Mouse (Mus musculus): ENCODE measurements around the gene Ikzf3. TPM values are rescaled to one million over a fixed set of nuclear protein-coding genes. Genes with fewer than 3 reads are reported as not detected.

The Ikzf3 gene
- polyA plus RNA-seq, 1 experiment from 2014 or later = not detected

- no peaks in the 10 kb centered on the region for H3K9me3 ChIP-seq (ENCODE audit: control insufficient read depth, low read length)
- WGBS = 1% methylated on average over 49 of the region's 51 CpGs
- ATAC-seq (ENCODE audit: insufficient read depth, low FRiP score, low TSS enrichment) (peak; percentile 92), DNase-seq (ENCODE audit: low spot score) (peak; percentile 96)
- H3K4me2 ChIP-seq (ENCODE audit: low read depth) = peak within 1 kb of the TSS; percentile 53
- H3K4me1 ChIP-seq (ENCODE audit: control insufficient read depth, insufficient read depth, low read length) = no peaks in the 10 kb centered on the region
- no peaks in the 10 kb centered on the region for H3K36me3 ChIP-seq (ENCODE audit: control insufficient read depth, insufficient read depth, low read length)
- H3K27me3 ChIP-seq (ENCODE audit: control insufficient read depth, insufficient read depth, low read length) = peaks cover 38% of the 10 kb centered on the region
- H3K4me3 ChIP-seq (ENCODE audit: low read depth, low read length) = peak within 1 kb of the TSS; percentile 51
- no peak within 1 kb of the TSS for H3K27ac ChIP-seq (ENCODE audit: low read depth, low read length)
- peak within 1 kb of the TSS; percentile 44 for H3K9ac ChIP-seq (ENCODE audit: low read length)
Measured at GRCm38 (mm10) chr11:98550975-98551828, 5.4 kb upstream of the Ikzf3 start, which contains the start of gene Zpbp2. Zpbp2 (plus strand) TSS chr11:98551097.

GRCm38 (mm10) chr11:98550311-98550974, 4.6 kb upstream of the Ikzf3 start:
- ATAC-seq (ENCODE audit: insufficient read depth, low FRiP score, low TSS enrichment) (no peak), DNase-seq (ENCODE audit: low spot score) (no peak)
- Histone ChIP-seq H3K9ac (ENCODE audit: low read length) (0 out of 2 replicates have a peak overlapping the region, but pooled peaks have one; percentile 27), H3K4me1 (ENCODE audit: control insufficient read depth, insufficient read depth, low read length) (peaks cover 4% of the 10 kb centered on the region; the same call in 1 of the 2 replicates), H3K4me2 (ENCODE audit: low read depth) (peak overlapping the region; percentile 53), H3K27me3 (ENCODE audit: control insufficient read depth, insufficient read depth, low read length) (peaks cover 46% of the 10 kb centered on the region), H3K4me3 (ENCODE audit: low read depth, low read length) (peak overlapping the region; percentile 51), H3K27ac (ENCODE audit: low read depth, low read length) (no peak overlapping the region), H3K9me3 (ENCODE audit: control insufficient read depth, low read length) (no peaks in the 10 kb centered on the region), H3K36me3 (ENCODE audit: control insufficient read depth, insufficient read depth, low read length) (no peaks in the 10 kb centered on the region)
- WGBS = 20% methylated on average over 20 of the region's 20 CpGs

- 69% methylated on average over 4 of the region's 4 CpGs for WGBS
- ATAC-seq (ENCODE audit: insufficient read depth, low FRiP score, low TSS enrichment) (no peak), DNase-seq (ENCODE audit: low spot score) (no peak)
- Histone ChIP-seq H3K27ac (ENCODE audit: low read depth, low read length) (no peak overlapping the region), H3K9ac (ENCODE audit: low read length) (no peak overlapping the region), H3K36me3 (ENCODE audit: control insufficient read depth, insufficient read depth, low read length) (no peaks in the 10 kb centered on the region), H3K9me3 (ENCODE audit: control insufficient read depth, low read length) (no peaks in the 10 kb centered on the region), H3K4me3 (ENCODE audit: low read depth, low read length) (no peak overlapping the region), H3K4me1 (ENCODE audit: control insufficient read depth, insufficient read depth, low read length) (peaks cover 4% of the 10 kb centered on the region; the same call in 1 of the 2 replicates), H3K4me2 (ENCODE audit: low read depth) (no peak overlapping the region), H3K27me3 (ENCODE audit: control insufficient read depth, insufficient read depth, low read length) (peaks cover 54% of the 10 kb centered on the region)
Measured at GRCm38 (mm10) chr11:98549363-98549762, 3.5 kb upstream of the Ikzf3 start.

GRCm38 (mm10) chr11:98547308-98547693, 1.5 kb upstream of the Ikzf3 start:
- H3K4me1 ChIP-seq (ENCODE audit: control insufficient read depth, insufficient read depth, low read length) = peaks cover 4% of the 10 kb centered on the region; the same call in 1 of the 2 replicates
- peaks cover 62% of the 10 kb centered on the region for H3K27me3 ChIP-seq (ENCODE audit: control insufficient read depth, insufficient read depth, low read length)
- H3K4me2 ChIP-seq (ENCODE audit: low read depth) = no peak overlapping the region
- H3K4me3 ChIP-seq (ENCODE audit: low read depth, low read length) = no peak overlapping the region
- H3K36me3 ChIP-seq (ENCODE audit: control insufficient read depth, insufficient read depth, low read length) = no peaks in the 10 kb centered on the region
- DNase-seq (ENCODE audit: low spot score) (no peak), ATAC-seq (ENCODE audit: insufficient read depth, low FRiP score, low TSS enrichment) (no peak)
- no peaks in the 10 kb centered on the region for H3K9me3 ChIP-seq (ENCODE audit: control insufficient read depth, low read length)
- no peak overlapping the region for H3K27ac ChIP-seq (ENCODE audit: low read depth, low read length)
- WGBS = 70% methylated on average over 3 of the region's 3 CpGs
- H3K9ac ChIP-seq (ENCODE audit: low read length) = no peak overlapping the region

- H3K4me1 ChIP-seq (ENCODE audit: control insufficient read depth, insufficient read depth, low read length) = peaks cover 4% of the 10 kb centered on the region; the same call in 1 of the 2 replicates
- peaks cover 66% of the 10 kb centered on the region for H3K27me3 ChIP-seq (ENCODE audit: control insufficient read depth, insufficient read depth, low read length)
- no peaks in the 10 kb centered on the region for H3K9me3 ChIP-seq (ENCODE audit: control insufficient read depth, low read length)
- DNase-seq (ENCODE audit: low spot score) = no peak
- no peak overlapping the region for H3K27ac ChIP-seq (ENCODE audit: low read depth, low read length)
- no peaks in the 10 kb centered on the region for H3K36me3 ChIP-seq (ENCODE audit: control insufficient read depth, insufficient read depth, low read length)
- no peak overlapping the region for H3K9ac ChIP-seq (ENCODE audit: low read length)
- 49% methylated on average over 12 of the region's 12 CpGs for WGBS
- H3K4me2 ChIP-seq (ENCODE audit: low read depth) = no peak overlapping the region
- ATAC-seq (ENCODE audit: insufficient read depth, low FRiP score, low TSS enrichment) = no peak
- H3K4me3 ChIP-seq (ENCODE audit: low read depth, low read length) = no peak overlapping the region
Measured at GRCm38 (mm10) chr11:98546529-98547307, 887 bp upstream of the Ikzf3 start.

GRCm38 (mm10) chr11:98544890-98545677, 747 bp downstream of the Ikzf3 start:
- DNase-seq (ENCODE audit: low spot score) (no peak), ATAC-seq (ENCODE audit: insufficient read depth, low FRiP score, low TSS enrichment) (no peak)
- Histone ChIP-seq H3K4me2 (ENCODE audit: low read depth) (peak overlapping the region; percentile 65), H3K9me3 (ENCODE audit: control insufficient read depth, low read length) (no peaks in the 10 kb centered on the region), H3K4me3 (ENCODE audit: low read depth, low read length) (peak overlapping the region; percentile 37), H3K4me1 (ENCODE audit: control insufficient read depth, insufficient read depth, low read length) (peaks cover 4% of the 10 kb centered on the region; the same call in 1 of the 2 replicates), H3K27ac (ENCODE audit: low read depth, low read length) (no peak overlapping the region), H3K9ac (ENCODE audit: low read length) (peak overlapping the region; percentile 37; the same call in 1 of the 2 replicates), H3K36me3 (ENCODE audit: control insufficient read depth, insufficient read depth, low read length) (no peaks in the 10 kb centered on the region), H3K27me3 (ENCODE audit: control insufficient read depth, insufficient read depth, low read length) (peaks cover 62% of the 10 kb centered on the region)
- 2% methylated on average over 16 of the region's 16 CpGs for WGBS

- Histone ChIP-seq H3K4me1 (ENCODE audit: control insufficient read depth, insufficient read depth, low read length) (peaks cover 4% of the 10 kb centered on the region; the same call in 1 of the 2 replicates), H3K9me3 (ENCODE audit: control insufficient read depth, low read length) (no peaks in the 10 kb centered on the region), H3K4me2 (ENCODE audit: low read depth) (no peak overlapping the region), H3K4me3 (ENCODE audit: low read depth, low read length) (no peak overlapping the region), H3K36me3 (ENCODE audit: control insufficient read depth, insufficient read depth, low read length) (no peaks in the 10 kb centered on the region), H3K27ac (ENCODE audit: low read depth, low read length) (no peak overlapping the region), H3K9ac (ENCODE audit: low read length) (no peak overlapping the region), H3K27me3 (ENCODE audit: control insufficient read depth, insufficient read depth, low read length) (peaks cover 51% of the 10 kb centered on the region)
- 80% methylated on average over 1 of the region's 1 CpGs for WGBS
- no peak for ATAC-seq (ENCODE audit: insufficient read depth, low FRiP score, low TSS enrichment)
- DNase-seq (ENCODE audit: low spot score) = no peak
Measured at GRCm38 (mm10) chr11:98543414-98543813, 2.4 kb downstream of the Ikzf3 start.

GRCm38 (mm10) chr11:98542553-98542952, 3.3 kb downstream of the Ikzf3 start:
- Histone ChIP-seq H3K9ac (ENCODE audit: low read length) (no peak overlapping the region), H3K4me3 (ENCODE audit: low read depth, low read length) (no peak overlapping the region), H3K36me3 (ENCODE audit: control insufficient read depth, insufficient read depth, low read length) (no peaks in the 10 kb centered on the region), H3K27me3 (ENCODE audit: control insufficient read depth, insufficient read depth, low read length) (peaks cover 43% of the 10 kb centered on the region), H3K27ac (ENCODE audit: low read depth, low read length) (no peak overlapping the region), H3K9me3 (ENCODE audit: control insufficient read depth, low read length) (no peaks in the 10 kb centered on the region), H3K4me2 (ENCODE audit: low read depth) (no peak overlapping the region), H3K4me1 (ENCODE audit: control insufficient read depth, insufficient read depth, low read length) (peaks cover 4% of the 10 kb centered on the region; the same call in 1 of the 2 replicates)
- DNase-seq (ENCODE audit: low spot score) (no peak), ATAC-seq (ENCODE audit: insufficient read depth, low FRiP score, low TSS enrichment) (no peak)
- 78% methylated on average over 8 of the region's 8 CpGs for WGBS
